Mouse (Mus musculus): ENCODE measurements around the gene Gm49416. TPM values are rescaled to one million over a fixed set of nuclear protein-coding genes. Genes with fewer than 3 reads are reported as not detected.
A peak's percentile ranks its signal among the peaks of the same experiment; 100 is the strongest.
"Not testable (repeated sequence)": the region's sequence is repeated elsewhere in the genome, so short reads cannot be mapped to it uniquely, and the experiment has no call there.

Gene Gm49416
- 1 to 10 TPM; 1.5 to 2.9 TPM for total RNA-seq (2021)
- long read RNA-seq, experiment 1, partial matches to known transcripts: 0 of 1 reads
- long read RNA-seq, experiment 1, other reads (novel, unspliced or antisense): 0 of 1 reads
- long read RNA-seq, experiment 2: 0 reads

DNA sequence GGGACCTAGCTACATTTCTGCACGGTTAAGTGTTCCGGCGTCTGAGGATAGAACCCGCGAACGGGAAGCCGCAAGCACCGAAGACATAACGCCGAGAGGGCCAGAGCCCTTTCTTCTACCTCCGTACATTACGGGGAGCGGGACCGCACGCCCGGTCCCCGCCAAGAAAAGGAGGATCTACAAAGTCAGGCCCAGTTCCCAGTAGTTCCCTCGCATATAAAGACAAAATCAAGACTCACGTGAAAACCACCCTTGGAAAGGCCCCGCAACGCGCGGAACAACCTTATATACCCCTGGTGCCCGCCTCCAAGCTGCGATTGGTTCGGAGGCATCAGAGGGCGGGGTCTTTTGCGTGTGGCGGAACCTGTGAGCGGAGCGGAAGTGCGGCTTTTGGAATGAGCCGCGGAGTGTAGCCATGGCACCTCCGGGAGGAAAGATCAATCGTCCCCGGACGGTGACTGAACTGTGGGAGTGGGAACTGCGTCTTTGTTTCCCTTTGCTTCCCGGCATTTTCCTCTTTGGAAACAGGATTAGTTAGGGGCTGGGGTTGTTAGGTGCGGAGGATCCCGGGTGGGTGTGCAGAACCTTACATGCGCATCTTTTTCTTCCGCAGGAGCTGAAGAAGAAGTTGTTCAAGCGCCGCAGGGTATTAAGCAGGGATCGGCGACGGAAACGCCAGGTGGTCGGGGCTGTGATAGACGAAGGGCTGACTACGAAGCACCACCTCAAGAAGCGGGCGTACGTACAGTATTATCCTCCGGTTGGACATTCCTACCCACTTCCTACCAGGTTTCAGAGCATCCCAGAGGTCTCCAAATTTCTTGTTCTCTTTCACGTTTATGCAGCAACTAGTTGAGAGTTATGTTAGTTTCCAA is at the start of gene Gm49416, which contains the start of gene 1810009A15Rik:
Gm49416 (plus strand) TSS at position 416 of the 875 bp plus-strand sequence.
1810009A15Rik (plus strand) TSS at position 343 of the 875 bp plus-strand sequence.
- peak; percentile 90 to 97 for DNase-seq (ENCODE audit: low spot score in 2 of 2)

DNA sequence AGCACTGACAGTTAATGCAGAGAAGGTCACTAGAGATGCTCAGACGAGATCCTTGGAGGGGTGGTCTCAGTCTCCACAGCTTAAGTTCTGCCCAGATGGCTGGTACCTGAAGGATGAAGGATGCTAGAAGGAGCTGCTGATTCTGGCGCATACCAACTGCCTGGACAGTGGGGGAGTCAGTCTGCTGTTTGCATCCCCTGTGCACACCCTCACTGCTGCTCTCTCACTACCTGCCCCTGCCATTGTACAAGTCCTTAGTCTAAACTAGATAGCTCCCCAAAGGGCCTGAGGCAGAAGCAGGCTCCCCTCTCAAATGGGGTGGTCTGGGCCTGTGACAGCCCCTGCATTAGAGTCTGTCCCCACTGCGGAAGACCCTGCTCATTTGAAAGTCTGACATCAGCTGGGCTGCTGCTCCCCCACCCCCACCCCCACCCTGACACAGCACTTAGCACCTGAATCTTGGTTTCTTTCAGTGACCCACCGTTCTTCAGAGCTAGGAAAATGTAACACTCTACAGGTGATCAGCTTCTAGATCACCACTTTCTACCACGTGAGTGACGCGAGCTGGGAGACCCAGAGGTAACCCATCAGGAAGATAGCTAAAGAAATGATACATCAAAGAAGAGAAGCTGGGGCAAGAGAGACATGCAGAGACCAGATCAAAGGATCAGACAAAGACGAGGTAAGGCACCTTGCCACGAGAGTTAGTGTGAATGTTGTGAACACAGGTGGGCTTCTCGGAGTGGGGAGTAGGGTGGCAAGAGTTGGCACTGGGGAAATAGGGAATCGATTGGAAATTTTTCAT is 49.4 kb upstream of the Gm49416 start, which contains the start of gene Gng3:
Gng3 (minus strand) TSS at position 92 of the 805 bp plus-strand sequence.
- DNase-seq (ENCODE audit: low spot score in 2 of 2): no peak

DNA sequence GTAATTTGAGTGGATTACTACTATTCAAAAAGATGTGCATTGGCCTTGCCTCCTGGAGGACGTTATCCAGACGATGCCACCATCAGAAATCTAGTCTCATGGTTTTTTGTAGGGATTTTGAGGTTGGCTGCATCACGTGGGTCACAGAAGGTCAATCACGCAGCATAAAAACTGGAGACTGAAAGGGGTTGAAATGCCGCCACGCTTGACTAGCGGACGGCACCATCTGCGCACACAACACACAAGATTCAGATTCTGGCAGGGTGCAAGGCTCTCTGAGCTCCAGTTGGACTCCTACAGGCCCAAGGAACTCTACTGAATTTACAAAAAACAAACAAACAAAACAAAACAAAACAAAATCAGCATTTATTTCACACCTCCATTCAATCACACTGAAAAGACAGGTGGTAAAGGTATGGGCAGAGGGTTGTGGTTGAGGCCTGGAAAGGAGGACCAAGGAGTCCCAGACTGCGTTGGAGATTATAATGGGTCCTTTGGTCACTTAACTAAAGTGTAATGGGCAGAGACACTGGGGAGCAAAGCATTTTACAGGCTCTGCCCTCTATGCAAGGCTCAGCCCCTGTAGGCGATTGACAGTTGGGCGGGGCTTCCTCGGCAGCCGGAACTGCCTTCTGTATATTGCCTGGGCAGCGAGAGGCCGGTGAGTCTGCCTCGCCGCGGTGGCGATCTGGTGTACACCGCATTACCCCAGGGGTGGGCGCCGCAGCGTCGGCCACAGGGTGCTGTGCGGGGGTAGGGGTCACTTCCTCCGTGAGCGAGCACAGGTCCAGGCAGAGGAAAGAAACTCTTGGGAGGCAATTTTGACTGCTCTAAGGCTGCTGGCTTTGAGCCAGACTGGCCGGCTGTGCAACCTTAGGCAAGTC is 48.6 kb upstream of the Gm49416 start:
- DNase-seq (ENCODE audit: low spot score in 2 of 2): peak in 1 of 2 experiments; percentile 77

DNA sequence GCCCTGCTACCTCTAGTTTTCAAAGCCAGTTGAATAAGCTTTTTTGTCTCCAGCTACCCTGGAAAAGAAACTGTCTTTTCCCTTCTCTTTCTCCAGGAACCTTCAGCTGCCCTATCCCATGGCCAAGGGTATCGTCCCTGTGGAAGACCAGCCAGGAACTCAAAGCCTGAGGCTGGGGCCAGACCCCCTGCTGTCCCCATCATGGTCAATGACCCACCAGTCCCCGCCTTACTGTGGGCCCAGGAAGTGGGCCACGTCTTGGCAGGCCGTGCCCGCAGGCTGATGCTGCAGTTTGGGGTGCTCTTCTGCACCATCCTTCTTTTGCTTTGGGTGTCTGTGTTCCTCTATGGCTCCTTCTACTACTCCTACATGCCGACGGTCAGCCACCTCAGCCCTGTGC is 47.7 kb upstream of the Gm49416 start:
- DNase-seq (ENCODE audit: low spot score in 2 of 2): no peak

DNA sequence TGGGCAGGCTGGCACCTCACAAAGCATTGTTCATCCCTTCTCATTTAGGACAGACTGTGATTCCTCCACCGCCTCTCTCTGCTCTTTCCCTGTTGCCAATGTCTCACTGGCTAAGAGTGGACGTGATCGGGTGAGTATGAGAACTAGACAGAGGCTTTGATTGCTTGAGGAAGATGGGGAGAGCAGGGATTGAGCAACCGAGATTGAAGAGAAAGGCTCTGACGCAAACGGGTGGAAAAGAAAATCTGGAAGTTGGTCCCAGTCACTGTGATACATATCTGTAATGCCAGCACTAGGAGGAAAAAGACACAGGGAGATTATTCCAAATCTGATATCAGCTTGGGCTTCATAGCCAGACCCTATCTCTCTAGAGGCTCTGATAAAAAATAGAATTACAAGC is 45.8 kb upstream of the Gm49416 start:
- DNase-seq (ENCODE audit: low spot score in 2 of 2): no peak

DNA sequence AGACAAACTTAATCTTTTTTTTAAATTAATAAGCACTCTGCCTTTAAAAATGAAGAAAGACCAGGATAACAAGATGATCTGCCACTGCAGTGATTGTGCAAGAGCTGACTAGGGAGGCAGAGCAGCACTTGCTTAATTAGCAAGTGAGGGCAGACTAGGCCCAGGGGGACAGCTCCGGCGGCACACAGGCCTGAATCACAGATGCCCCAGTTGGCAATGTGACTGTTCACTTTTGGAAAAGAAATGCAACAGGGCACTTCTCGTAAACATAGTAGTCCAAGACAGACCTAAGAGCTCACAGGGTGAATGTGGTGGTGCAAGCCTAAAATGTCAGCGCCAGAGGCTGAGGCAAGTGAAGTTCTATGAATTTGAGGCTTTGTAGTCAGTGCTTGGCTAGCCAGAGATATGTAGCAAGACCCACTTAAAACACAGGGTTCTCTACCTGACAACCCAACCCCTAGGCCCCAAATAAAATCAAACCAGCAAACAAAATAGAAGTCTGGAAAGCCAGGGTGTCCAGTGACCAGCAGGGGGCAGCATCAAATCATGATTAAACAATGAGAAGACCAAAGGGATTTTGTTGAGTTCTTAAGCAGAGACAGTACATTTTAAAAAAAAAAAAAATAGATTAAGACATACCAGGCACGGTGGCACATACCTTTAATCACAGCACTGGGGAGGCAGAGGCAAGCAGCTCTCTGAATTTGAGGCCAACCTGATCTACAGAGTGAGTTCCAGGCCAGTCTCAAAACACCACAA is 44.2 kb upstream of the Gm49416 start:
- peak; percentile 50 to 83 for DNase-seq (ENCODE audit: low spot score in 2 of 2)

DNA sequence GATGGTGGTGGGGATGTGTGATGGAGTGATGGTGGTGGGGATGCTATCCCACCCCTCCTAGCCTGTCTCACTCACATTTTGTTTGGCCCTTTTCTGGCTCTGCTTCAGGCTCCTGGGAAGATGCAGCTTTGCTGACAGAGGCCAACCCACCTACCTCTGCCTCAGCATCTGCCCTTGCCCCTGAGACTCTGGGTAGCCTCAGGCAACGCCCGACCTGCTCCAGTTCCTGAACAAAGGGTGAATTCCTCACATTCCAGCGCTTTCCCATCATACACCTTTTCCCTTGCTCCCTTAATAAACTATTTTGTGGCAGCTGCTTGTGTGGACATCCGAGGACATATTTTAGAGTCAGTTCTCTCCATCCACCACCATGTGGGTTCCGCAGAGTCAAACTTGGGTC is 40.4 kb upstream of the Gm49416 start:
- DNase-seq (ENCODE audit: low spot score in 2 of 2): no peak

DNA sequence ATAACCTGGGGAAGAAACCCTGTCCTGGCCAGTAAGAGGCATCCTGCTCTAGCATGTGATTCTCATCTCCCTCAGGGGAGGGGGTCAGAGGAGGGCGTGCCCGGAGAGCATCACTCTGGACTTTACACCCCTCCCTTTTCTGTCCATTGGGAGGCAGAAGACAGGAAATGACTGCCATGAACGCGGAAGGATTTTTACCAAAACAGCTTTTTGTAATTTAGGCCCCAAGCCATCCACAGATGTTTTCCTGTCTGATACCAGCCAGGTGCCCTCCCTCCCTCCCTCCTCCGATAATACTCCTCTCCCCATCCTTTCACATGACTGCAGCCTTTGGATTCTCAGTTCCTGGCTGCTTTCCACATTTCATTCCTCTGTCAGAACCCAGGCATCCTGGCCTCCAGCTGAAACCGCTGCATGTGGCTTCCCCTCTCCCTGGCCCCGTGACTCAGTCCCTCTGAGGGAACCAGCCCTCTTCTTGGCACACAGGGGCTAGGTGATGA is 38.3 kb upstream of the Gm49416 start, which contains the start of gene Lrrn4cl:
Lrrn4cl (plus strand) TSS at position 367 of the 500 bp plus-strand sequence.
- DNase-seq (ENCODE audit: low spot score in 2 of 2): peak; percentile 45 to 66

DNA sequence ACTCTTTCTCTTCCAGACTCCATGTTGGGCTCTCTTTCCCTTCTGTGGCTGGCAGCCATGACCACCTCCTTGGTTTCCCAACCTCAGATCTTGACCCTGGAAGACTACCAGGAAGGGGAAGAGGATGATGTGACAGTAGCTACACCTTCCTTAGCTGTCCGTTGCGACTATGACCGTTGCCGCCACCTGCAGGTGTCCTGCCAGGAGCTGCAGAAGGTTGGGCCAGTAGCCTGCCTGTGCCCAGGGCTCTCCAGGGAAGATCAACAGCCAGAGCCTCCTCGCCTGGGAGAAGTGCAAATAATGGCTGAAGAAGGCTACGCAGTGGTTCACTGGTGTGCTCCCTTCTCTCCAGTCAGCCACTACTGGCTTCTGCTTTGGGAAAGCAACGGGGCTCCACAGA is 37.1 kb upstream of the Gm49416 start:
- no peak for DNase-seq (ENCODE audit: low spot score in 2 of 2)

DNA sequence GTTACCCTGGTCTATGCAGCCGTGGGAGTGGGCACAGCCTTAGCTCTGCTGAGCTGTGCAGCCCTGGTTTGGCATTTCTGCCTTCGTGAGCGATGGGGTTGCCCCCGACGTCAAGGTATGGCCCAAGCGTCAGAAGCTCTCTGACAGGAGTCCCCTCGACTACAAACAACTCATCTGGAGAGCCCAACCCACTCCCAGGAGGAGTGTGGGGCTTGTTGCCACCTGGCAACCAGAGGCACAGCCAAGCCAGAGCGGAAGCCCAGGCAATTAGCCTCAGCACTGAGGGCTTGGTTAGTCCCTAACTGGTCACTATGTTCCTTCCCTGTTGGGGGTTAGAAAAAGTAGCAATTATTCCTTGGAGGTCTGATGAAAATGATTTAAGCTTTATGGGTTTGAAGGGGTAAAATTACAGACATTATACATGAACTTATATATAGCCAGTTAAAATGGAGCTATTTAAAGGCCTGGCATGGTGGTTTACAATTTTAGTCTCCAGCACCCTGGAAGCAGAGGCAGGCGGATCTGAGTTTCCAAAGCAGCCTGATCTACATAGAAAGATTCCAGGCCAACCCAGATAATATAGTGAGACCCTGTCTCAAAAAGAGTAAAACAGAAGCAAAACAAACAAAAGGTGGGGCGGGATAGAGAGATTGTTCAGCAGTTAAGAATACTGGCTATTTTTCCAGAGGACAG is 36.3 kb upstream of the Gm49416 start:
- DNase-seq (ENCODE audit: low spot score in 2 of 2): no peak

DNA sequence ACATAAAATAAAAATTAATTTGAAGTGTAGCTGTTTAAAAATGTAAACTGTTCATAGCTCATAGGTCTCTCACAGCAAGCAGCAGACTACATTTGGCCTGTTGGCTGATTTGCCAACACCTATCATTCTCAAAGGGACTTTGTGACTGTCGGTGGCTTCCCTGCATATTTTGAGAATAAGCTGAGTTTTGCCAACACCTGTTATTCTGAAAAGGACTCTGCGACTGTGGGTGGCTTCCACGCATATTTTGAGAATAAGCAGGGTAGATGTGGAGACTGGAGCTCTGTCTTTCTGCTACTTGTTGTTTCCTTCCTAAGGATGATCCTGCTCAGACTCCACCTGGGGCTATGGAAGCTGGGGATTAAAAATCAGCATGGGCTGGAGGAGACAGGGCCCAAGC is 35.6 kb upstream of the Gm49416 start:
- DNase-seq (ENCODE audit: low spot score in 2 of 2): no peak

DNA sequence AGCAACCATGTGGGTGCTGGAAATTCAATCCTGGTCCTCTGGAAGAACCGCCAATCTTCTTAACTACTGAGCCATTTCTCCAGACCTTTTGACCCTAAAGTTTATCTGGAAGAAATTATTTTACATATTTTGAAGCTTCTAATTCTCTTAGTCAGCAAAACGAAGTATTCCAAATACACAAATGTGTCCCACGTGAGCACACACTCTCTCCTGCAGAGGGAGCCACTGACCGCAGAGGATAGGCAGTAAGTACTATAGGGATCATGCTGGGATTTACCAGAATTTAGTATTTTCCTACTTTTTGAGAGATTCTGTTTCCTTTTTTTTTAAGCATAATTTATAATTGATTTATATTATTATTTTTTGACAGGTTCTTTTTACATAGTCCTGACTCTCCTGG is 31.0 kb upstream of the Gm49416 start:
- DNase-seq (ENCODE audit: low spot score in 2 of 2): peak in 1 of 2 experiments; percentile 55

DNA sequence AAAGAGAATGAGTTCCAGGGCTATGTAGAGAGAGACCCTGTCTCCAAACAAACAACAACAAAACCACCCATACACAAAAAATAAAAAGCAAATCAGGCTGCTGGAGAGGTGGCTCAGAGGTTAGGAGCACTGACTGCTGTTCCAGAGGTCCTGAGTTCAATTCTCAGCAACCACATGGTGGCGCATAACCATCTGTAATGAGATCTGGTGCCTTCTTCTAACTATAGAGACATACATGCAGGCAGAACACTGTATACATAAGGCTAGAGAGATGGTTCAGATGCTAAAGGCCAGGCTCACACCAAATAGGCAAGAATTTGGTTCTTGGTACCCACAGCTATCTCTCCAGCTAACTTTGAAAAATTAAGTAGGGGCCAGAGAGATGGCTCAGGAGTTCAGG is 29.7 kb upstream of the Gm49416 start:
- DNase-seq (ENCODE audit: low spot score in 2 of 2): no peak

DNA sequence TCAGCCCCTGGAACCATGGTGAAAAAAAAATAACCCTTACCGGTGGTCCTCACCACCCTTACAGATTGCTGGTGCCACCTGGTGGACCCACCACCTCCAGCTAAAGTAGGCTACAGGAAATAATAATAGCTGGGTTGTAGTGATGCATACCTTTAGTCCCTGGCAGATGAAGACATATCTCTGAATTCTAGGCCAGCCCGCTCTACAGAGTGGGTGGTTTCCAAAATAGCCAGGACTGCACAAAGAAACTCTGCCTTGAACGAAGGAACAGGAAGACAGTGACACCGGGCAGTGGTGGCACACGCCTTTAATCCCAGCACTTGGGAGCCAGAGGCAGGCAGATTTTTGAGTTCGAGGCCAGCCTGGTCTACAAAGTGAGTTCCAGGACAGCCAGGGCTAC is 24.5 kb upstream of the Gm49416 start:
- no peak for DNase-seq (ENCODE audit: low spot score in 2 of 2)

DNA sequence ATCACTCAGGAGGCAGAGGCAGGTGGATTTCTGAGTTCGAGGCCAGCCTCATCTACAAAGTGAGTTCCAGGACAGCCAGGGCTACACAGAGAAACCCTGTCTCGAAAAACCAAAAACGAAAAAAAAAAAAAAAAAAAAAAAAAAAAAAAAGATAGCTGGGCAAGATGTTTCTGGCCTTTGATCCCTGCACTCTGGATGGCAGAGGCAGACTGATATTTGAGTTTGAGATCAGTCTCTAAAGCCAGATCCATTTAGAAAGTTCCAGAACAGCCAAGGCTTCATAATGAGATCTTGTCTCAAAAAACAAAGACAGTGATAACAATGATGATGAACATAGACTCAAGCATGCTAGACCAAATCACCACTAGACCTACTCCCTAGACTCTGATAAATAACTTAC is 18.3 kb upstream of the Gm49416 start:
- not testable (repeated sequence) for DNase-seq (ENCODE audit: low spot score in 2 of 2)

DNA sequence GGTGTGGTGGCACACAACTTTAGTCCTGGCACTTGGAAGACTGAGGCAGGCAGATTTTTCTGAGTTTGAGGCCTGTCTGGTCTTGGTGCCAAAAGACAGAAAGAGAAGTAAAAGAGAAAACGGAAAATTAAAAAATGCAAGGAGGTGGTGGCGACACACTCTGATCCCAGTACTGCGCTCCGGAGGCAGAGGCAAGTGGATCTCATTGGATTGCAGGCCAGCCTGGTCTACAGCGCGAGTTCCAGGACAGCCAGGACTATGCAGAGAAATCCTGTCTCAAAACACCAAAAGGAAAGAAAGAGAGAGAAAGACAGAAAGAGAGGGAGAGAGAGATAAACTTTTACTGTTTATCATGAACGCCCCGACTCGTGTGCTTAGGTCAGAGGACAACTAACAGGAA is 17.9 kb upstream of the Gm49416 start:
- no peak for DNase-seq (ENCODE audit: low spot score in 2 of 2)

DNA sequence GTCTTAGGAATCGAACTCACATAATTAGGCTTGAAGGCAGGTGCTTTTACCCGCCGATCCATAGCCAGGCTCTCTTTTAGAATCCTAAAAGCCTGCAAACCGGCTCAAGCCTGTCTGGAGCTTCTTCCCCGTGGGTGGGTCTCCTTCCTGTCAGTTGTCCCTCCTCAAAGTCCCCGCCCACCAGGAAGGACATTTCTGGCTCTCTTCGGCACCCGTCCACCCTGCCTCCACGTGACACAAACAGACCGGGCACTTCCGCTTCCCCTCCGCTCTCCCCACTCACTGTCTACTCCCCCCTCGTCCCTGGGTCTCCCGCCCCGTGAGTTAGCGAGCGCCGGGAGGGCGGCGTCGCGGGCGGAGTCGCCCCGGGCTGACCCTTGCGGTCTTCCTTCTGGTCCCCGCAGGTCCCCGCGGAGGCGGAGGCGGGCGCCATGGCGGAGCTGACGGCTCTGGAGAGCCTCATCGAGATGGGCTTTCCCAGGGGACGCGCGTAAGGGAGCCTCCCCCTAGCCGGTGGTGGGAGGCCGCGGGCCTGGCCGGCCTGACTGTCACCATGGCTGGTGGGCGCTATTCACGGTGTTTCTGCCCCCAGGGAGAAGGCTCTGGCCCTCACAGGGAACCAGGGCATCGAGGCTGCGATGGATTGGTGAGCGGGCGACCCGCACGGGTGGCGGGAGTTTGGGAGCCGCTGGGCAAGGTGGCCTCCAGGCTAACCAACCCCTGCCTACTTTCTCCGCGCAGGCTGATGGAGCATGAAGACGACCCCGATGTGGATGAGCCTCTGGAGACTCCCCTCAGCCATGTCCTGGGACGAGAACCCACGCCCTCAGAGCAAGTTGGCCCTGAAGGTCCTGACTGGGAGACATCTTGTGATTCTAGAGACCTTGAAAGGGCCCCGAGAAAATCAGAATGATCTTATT is 17.2 kb upstream of the Gm49416 start, which contains the start of gene Ubxn1:
Ubxn1 (plus strand) TSS at position 230 of the 920 bp plus-strand sequence.
- DNase-seq (ENCODE audit: low spot score in 2 of 2): peak; percentile 86 to 95

Data from gastrocnemius, postnatal 4 days (tissue).